Mouse (Mus musculus) E14TG2a.4 (cell line): ENCODE measurements around the gene D17Wsu92e.

ENCODE experiments used
- CTCF ChIP-seq: conservative IDR thresholded peaks from 2 replicates; pipeline ENCODE4 v1.5.1; 2014; ENCODE audit warnings: low read length
- NANOG ChIP-seq: IDR thresholded peaks from 2 replicates; pipeline ENCODE4 v1.6.1; 2014; ENCODE audit warnings: borderline replicate concordance, low read length, mixed read lengths

DNA sequence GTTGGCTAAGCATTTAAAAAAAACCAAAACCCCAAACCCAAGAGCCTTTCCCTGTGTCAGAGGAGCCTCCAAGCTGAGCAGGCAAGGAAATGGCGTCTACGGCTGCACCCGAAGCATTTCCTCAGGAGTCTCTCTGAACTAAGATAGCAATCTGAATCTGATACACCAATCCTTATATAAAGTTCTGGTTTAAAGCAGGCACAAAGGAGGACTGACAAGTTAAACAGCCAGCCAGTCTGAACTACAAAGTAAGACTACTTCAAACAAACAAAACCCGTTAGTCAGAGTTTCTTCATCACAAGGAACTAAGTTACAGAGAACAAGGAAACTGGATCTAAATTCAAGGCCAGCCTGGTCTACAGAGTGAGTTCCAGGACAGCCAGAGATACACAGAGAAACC is 27.9 kb downstream of the D17Wsu92e start:
- TF ChIP-seq CTCF, result no peak
- TF ChIP-seq NANOG, result no peak
